Mouse (Mus musculus) 3T3-L1 (cell line): ENCODE data around the gene Porcn.

Experiments
- DNase-seq: peaks from one replicate; pipeline ENCODE4 v3.0.0-alpha.2; 2015; ENCODE audit warnings: low read depth, low spot score

Porcn gene

DNA sequence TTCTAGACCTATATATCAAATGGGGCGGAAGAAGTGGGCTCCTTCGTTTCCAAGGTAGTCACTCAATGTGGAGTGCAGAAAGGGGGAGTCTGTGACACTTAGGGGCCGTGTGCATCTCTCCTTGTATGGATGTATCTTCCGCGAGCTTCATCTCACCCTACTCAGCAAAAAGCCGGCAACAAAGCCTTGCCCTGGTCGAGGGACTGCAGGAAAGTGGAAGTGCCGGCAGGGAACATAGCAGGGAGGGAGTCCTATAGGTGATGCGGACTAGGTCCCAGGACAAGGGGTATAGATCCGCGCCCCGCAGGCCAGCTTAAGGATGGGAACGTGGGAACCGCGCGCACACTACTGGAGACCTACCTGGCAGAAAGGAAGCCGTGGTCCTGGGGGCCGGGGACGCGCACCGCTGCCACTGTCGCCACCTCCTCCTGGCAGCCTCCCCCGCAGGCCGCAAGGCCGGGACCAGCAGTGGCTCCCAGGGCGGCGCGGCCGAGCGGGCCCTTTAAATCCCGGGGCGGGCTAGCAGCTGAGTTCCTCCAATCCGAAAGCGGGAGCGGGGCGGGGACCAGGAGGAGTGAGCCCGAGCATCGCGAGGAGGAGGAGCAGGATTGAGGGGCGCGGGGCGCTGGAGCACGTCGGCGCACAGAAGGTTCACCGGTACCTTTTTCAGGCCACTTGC lies at the start of gene Porcn:
TSS of gene Porcn (minus strand) at position 511 of the 679 bp plus-strand sequence.
- peak; percentile 73 for DNase-seq

DNA sequence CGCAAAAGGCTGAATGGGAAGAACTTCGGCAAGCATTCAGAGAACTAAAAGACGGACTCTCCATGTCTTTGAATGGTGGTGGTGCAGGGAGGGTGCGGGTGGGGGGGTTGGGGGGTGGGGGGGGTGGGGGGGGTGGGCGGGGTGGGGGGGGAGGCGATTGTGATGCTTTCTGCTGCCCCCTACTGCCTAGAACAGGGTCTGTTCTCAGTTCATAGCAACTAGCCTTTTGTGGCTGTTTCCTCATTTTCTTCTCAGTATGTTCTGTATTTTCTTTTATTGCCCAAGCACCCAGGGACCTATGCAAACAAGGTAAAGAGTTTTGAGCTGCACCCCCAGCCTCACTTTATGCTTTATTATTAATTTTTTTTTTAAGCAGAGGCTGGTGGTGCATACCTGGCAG lies 49.5 kb upstream of the Porcn start:
- no peak for DNase-seq

DNA sequence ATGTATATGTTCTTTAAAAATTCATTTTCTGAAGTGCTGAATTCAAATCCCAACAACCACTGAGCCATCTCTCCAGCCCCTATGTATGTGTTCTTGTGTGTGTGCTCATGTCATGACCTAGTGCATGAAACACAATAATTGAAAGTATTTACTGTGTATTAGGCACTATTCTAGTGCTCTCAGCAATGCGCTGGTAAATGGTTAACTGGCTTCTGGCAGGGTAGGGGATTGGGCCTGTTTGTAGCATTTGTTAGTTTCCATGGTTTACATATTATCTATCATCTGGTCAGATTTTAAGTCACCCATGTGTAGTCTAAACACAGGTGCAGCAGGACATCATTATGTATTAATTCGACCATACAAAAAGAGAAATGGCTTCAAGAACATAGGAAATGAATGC lies 47.4 kb upstream of the Porcn start:
- no peak for DNase-seq

DNA sequence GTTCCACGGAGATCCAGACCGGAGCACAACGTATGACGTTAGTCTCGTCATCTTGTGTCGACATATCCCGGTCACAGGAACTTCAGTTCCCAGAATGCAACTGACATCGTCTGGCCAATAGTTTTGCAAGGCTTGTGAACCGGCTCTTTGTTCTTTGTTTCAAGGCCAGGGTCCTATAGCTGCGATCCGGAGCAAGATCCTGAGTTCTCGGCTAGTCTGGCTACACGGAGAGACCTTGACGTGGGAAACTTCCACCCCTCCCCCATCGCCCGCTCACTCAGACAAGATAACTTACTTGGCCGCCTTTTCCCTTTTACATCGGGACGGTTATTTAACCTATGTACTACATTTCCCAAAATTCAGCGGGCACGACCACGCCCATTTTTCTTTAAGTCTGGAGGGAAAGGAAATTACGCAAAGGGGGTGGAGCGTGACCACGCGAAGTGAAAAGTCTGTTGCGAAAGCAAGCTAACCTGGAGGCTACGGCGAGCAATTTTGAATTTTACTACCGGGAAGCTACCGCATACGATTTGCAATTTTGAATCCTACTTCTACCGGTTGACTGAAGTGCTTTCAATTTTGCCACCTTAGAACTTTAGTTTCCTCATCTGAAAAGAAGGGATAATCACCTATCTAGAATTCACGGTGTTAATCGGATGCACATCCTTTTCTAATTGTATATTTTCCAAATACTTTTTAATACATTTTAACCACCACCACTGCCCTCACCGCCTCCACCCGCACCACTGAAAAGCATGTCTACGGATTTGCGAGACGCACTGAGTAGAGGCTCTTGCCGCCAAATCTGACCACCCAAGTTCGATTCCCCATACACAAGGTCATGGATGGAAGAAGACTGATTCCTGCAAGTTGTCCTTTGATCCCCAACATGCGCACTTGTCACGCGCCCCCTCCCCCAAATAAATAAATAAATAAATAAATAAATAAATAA lies 46.3 kb upstream of the Porcn start, which contains the start of gene Ftsj1:
TSS of gene Ftsj1 (minus strand) at position 73 of the 952 bp plus-strand sequence.
- peak; percentile 94 for DNase-seq

DNA sequence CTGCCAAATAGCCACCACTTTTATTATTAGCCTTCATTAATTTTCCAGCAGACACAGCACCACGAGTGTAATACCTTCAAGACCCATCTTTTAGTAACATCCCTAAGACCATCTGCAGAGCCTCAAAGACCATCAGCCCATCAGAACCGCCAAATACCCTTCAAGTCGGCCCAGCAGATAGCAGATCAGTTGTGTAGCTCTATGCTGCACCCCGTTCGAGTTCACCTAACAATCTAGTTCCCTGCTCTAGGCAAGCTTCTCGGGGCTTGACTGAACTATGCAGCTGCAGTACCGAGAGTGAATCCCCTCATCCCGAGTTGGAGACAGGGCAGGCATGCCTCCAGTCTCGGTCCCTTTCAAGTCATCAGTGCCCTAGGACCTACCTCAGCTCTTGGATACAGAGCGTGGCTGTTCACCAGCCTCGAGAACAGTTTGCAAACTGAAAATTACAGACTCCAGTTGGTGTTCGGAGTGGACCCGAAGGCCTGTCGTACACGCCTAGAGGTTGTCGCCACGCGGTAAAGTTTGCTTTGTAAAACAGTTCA lies 45.5 kb upstream of the Porcn start:
- DNase-seq: no peak

DNA sequence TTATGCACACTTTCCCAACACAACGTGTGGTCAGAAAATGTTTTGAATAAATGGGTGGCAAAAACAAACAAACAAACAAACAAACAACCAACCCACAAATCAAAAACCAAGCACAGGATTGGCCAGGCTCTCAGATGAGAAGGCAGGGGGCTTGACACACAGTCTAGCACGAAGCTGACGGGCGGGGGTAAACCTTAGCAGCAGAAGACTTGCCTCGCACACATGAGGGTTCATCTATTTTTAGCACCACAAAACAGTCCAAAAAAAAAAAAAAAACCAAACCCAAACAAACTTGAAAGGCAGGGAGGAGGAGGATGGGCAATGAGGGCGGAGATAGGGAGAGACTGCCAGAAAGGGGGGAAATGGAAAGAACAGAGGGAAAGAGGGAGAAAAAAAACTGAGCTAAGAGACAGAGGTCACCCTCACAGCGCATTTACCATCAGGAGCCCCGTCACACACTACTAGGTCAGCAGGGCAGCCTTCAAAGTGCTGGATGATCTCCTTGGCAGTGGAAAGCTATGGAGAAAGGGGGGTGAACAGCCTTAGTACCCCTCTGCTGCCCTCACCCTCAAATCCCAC lies 42.3 kb upstream of the Porcn start:
- DNase-seq: no peak

DNA sequence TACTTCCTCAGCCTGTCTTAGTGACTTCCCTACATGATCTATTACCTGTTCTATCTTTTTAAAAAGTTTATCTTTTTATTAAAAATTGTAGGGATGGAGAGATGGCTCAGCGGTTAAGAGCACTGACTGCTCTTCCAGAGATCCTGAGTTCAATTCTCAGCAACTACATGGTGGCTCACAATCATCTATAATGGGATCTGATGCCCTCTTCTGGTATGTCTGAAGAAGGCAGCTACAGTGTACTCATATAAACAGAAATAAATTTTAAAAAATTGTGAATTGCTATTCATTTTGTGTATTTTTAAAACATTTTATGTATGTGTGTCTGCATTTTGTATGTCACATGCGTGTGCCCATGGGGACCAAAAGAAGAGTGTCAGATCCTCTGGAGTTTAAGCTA lies 41.4 kb upstream of the Porcn start:
- peak; percentile 35 for DNase-seq

DNA sequence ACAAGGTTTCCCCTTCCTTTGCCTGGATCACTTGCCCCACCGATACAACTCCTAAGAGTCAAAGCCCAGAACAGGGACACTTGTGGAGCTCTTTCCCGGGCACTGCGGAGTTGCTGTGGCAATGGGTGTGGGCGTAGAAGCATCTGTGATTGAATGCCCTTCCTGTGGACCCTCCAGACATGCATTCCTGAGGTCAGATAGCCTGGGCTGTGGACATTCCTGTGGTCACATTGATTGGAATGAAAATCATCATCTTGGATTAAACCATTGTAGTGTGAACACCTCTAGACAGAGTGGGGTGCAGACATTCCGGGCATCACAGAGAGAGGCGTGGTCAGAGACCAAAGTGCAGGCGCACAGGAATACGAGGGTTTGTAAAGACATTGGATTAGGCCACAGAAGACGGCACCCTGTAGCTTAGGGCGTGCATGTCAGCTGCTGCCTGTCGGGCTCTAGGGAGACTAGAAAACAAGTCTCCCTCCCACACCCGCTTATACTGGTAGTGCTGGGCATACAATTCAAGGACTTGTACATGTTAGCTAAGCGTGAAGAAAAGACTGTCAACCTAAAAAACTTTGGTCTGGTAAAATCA lies 32.6 kb upstream of the Porcn start:
- peak; percentile 95 for DNase-seq

DNA sequence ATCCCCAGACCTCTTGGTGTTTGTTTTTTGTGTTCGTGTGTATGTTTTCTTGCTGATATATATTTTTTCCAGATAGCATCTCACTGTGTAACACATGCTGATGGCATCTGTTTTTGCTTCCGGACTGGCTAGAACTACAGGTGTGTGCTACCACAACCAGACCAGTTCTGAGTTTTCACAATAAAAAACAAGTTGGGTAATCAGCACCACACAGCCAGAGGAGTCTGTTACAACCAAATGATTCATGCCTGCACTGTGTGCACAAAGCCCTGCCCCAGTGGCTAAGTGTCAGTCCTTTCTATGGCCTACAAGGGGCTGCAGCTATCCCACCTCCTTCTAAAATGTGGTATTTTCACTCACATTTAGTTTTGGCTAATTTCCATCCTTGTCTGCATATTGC lies 30.4 kb upstream of the Porcn start:
- DNase-seq: peak; percentile 56

DNA sequence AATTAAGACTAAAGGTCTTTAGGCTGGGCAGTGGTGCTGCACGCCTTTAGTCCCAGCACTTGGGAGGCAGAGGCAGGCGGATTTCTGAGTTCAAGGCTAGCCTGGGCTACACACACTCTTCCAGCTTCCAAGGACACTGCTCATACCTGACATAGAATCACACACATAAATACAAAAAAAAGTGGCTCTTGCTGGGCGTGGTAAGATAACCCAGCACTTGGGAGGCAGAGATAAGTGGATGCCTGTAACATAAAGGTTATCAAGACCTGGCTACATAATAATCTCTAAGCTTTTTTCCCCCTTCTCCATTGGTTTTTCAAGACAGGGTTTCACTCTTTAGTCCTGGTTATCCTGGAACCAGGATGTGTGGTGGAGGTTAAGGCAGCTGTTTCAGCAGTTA lies 27.3 kb upstream of the Porcn start:
- no peak for DNase-seq

DNA sequence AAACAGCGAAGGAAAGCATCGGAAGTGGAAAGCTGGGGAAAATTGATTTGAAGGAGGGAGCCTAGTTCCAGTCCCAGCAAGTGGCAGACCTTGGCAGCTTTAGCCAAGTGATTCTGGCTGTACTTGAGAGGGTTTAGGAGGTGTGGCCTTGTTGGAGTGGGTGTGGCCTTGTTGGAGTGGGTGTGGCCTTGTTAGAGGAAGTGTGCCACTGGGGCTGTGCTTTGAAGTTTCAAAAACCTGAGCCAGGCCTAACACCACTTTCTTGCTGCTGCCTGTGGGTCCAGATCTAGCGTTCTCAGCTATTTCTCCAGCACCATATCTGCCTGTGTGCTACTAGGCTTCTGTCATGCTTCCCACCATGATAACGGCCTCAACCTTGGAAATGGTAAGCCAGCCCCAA lies 23.9 kb upstream of the Porcn start:
- DNase-seq: peak; percentile 27

DNA sequence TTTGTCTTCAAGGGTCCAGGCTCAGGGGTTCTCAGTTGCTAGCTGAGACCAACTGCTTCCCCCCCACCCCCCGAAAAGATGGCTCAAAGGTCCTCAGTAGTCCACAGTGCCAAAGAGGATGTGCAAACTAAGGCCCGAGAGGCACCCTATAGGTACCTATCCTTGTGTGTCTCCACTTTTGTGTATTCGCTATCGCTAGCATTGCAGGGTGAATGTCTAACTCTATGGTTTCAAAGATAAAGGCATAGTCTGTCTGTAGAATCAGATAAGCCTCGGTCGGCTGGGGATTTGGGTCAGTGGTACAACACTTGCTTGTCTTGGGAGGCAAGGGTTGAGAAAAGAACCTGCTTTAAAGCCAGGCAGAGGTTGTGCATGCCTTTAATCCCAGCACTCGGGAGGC lies 17.1 kb upstream of the Porcn start:
- no peak for DNase-seq

DNA sequence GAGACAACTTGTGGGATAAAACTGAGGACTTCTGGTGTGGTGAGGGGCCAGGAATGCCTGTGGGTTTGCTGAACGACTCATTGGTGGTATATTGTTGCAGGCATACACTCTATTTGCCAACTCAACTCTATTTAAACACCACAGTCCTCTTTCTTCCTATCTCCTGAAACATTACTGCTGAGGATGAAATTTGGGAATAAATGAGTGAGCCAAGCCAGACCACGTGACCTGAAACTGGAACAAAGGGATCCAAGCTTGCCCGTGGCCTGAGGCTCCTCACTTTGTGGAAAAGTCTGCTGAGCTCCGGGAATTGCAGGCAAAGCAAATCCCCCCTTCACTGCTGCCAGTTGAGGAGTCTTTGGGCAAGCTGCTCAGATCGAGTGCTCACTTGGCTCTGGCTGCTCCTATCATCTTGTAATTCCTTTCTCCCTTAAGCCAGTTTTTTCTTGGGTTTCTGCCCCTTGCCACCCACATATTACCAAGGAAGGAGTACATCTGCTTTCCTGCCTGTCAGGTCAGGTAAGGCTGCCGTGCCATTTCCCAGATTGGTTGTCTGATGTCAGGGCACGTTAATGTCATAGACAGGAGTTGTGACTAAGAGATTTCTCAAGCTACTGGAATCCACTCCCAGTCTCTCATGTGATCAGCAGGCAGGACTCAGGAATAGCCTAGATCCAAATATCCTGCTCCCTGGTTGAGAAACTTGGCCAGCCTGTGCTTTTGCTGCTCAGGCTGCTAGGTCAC lies 16.5 kb upstream of the Porcn start:
- peak; percentile 82 for DNase-seq

DNA sequence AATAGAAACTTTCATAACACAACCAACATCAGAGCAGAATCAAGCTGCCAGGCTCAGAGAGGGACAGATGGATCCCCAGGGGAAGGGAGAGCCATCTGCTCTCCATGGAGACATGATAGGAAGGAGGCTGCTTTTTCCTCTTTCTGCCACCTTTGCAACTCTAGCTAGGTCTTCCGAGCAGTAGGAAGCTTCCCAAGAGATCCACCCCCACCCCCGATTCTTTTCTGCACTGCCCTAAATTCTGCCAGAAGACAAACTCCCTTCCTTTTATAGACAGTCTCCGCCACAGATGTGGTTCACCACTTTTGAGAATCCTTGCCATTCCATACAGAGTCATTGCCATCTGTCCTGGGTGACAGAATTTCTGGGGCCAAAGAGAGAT lies 16.0 kb upstream of the Porcn start:
- DNase-seq: no peak

DNA sequence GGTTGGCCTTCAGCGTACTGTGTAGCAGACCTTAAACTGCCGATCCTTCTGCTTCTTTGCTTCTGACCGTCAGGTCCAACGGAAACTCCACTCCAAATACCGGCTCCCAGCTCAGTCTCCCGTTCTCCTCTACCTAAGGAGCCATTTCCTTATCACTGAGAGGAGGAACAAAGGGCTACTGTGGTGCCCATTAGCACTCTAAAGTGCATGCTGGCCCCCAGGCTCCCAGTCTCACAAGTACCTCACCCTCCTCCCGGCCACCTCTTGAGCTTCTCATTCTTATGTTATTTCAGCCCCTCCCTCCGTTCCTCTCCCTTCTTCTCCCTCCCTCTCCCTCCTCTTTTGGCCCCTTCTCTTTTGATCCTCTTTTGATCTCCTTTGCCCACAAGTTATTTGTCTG lies 13.3 kb upstream of the Porcn start:
- DNase-seq: no peak

DNA sequence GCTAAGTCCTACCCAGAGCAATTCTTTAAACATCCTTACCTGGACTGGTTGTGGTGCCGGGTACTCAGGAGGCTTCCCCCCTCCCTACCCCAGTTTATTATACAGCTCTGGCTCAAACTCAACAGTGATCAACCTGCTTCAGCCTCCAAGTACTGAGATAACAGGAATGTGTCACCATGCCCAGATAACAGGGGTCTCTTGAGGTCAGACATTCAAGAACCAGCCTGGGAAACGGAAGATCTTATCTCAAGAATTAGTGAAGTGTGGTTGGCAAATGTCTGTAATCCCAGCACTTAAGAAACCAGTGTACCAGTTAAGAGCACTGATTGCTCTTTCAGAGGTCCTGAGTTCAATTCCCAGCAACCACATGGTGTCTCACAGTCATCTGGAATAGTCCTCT lies 11.8 kb upstream of the Porcn start:
- DNase-seq: no peak

DNA sequence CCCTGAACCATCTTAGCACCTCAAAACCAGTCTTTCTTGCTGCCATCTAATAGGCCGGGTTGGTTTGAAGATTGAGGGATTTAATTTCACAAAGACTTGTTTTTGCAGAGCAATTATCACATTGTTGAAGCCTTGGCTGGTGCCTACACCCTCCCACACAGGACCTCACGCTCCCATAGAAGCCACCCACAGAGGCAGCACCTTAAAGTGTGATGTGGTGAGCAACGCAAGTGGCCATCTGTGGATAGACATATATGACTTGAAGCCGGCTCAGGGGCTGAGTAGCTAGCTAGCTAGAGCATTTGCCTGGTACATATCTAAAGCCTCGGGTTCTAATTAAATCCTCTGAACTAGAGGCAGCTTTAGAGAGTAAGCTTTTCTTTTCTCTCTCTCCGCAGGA lies 11.1 kb upstream of the Porcn start:
- DNase-seq: no peak

DNA sequence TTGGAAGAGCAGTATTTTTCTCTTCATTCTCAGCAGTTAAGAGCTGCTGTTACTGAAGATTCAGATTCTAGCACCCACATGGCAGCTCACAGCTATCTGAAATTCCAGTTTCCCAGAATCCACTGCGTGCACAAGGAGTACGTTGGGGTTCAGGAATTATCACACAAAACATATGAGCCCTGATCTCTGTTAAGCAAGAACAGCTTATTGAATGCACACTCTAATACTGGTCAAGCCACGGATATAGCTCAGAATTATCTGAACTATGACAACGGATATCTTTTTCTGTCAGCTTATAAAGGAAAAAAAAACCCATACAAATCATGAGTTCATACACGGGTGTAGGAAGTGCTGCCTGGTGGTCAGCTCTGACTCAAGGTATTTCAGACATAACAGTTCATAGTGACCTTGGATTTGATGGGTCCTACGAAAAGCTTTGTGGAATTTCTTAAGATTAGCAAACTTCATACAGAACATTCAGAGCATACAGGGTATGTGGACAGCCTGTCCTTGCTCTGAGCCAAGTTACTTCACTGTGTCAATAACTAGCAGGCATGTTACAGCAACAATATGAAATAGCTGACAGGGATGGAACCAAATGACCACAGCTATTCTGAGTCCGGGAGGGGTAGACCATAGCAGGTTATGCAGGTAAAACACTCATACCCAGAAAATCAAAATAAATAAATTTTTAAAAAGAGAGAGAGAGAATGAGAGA lies 5.3 kb upstream of the Porcn start:
- no peak for DNase-seq

DNA sequence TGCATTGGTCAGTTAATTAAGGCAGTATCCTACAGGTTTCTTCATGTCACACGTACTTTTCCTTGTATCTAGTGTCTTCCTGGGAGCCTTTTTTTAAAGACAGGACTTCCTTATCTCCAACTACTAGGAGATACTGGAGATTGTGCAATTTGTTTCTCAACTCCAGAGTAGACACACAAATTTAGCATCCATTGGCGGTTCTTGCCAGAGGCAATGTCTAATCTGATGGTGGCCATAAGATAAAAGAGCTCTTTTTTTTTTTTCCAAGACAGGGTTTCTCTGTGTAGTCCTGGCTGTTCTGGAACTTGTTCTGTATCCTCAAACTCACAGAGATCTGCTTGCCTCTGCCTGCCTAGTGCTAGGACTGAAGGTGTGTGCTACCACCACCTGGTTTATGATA lies 3.4 kb upstream of the Porcn start:
- DNase-seq: no peak

DNA sequence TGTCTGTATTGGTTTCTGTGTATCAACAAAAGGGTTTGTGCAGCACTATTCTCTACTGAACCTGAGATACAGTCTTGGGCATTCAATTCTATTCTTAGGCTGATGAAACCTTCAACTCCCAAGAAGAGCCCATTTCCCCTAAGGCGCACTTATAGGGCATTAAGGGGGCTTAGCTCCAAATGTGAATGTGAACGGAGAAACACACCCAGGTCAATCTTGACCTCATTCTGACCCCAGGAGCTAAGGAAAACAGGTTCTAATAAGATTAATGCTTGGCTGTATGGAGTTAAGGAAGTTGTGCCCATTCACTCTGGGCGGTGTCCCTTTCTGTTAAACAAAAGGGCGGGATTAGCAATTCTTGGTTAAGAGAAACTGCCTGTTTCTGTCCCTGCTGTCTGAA lies 899 bp upstream of the Porcn start:
- no peak for DNase-seq
